Mouse (Mus musculus) CD4-positive, CD25-positive, alpha-beta regulatory T cell, adult 2 months (primary cell): Measurements from ENCODE around the gene Tmem203.

ENCODE experiments used
- DNase-seq: peaks from one replicate; pipeline ENCODE4 v3.0.0-alpha.2; 2012; ENCODE audit warnings: low read depth, low spot score

Gene Tmem203

DNA sequence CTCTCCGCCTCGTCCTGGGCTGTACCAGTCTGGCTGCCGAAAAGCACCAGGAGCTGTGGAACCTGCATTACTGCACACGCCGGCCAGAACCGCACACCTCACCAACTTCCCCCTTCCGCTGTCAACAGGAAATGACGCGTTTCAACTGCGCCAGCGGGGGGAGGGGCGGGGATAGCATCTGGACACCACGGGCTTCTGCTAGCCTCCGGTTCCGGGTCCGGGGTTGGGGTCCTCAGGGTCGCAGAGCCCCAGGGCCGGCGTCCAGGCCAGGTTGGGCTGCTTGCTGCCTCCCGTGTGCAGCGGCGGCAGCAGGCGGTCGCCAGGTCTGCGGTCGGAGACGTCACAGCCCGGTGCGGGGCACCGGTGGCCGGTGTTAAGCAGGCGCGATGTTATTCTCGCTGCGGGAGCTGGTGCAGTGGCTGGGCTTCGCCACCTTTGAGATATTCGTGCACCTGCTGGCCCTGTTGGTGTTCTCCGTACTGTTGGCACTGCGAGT lies at the start of gene Tmem203:
Gene Tmem203, plus strand, starts transcription at position 156 of the 496 bp plus-strand sequence.
- DNase-seq: peak; percentile 95

GRCm38 (mm10) chr2:25207593-25207992 lies 47.6 kb upstream of the Tmem203 start:
- no peak for DNase-seq

GRCm38 (mm10) chr2:25210686-25211085 lies 44.6 kb upstream of the Tmem203 start:
- no peak for DNase-seq

GRCm38 (mm10) chr2:25211121-25211670 lies 44.0 kb upstream of the Tmem203 start, which contains the start of gene Nelfb:
Gene Nelfb (minus strand): TSS chr2:25211489.
- peak; percentile 91 for DNase-seq

DNA sequence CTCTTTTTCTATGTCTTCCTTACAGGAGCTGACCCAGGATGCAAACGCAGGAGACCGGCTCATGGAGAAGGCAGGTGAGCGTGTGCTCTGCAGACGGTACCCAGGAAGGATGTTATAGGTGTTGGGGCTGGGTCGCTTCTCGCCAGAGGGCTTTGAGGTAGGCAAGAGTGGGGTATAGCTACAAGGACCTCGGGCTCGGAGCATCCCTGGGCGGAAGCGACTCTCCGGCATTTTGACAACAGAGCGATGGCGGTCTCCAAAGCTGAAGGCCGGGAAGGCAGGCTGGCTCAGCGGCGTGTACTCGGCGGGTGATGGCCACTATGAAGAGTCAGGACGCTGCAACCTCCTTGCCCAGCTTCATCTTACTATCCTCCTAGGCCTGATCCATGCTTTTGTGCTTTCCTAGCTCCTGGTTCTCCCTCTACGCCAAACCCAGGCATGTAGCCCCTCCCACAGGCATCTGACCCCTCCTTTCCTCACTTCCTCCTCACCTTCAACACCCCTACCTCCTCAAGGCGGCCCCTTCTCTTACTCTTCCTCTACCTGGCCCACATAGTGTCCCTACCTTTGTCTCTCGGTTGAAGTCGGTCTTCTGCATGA lies 41.9 kb upstream of the Tmem203 start:
- DNase-seq: no peak

- DNase-seq: no peak
Observed at GRCm38 (mm10) chr2:25214444-25214843, 40.8 kb upstream of the Tmem203 start, which contains the start of gene Stpg3. Gene Stpg3 (minus strand): TSS chr2:25214637.

- DNase-seq: no peak
Observed at GRCm38 (mm10) chr2:25217666-25218065, 37.6 kb upstream of the Tmem203 start.

- no peak for DNase-seq
Observed at GRCm38 (mm10) chr2:25218445-25218844, 36.8 kb upstream of the Tmem203 start, which contains the start of gene Fam166a. Gene Fam166a (plus strand): TSS chr2:25218745.

GRCm38 (mm10) chr2:25221331-25221772 lies 33.9 kb upstream of the Tmem203 start:
- no peak for DNase-seq

- no peak for DNase-seq
Observed at GRCm38 (mm10) chr2:25223681-25224491, 31.4 kb upstream of the Tmem203 start.

DNA sequence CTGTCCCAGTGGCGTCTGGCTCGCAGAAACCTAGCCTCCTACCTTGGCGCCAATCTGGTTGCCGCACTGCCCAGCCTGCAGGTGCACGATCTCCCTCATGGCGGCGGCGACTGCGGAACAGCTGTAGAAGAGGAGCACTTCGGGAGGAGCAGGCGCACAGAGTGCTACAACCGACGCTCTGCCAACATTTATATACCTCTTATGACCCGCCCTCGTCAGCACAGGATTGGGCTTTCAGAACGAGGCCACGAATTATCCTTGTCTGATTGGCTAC lies 30.8 kb upstream of the Tmem203 start, which contains the start of gene Tubb4b:
Gene Tubb4b, minus strand, starts transcription at position 211 of the 274 bp plus-strand sequence.
- DNase-seq: no peak

DNA sequence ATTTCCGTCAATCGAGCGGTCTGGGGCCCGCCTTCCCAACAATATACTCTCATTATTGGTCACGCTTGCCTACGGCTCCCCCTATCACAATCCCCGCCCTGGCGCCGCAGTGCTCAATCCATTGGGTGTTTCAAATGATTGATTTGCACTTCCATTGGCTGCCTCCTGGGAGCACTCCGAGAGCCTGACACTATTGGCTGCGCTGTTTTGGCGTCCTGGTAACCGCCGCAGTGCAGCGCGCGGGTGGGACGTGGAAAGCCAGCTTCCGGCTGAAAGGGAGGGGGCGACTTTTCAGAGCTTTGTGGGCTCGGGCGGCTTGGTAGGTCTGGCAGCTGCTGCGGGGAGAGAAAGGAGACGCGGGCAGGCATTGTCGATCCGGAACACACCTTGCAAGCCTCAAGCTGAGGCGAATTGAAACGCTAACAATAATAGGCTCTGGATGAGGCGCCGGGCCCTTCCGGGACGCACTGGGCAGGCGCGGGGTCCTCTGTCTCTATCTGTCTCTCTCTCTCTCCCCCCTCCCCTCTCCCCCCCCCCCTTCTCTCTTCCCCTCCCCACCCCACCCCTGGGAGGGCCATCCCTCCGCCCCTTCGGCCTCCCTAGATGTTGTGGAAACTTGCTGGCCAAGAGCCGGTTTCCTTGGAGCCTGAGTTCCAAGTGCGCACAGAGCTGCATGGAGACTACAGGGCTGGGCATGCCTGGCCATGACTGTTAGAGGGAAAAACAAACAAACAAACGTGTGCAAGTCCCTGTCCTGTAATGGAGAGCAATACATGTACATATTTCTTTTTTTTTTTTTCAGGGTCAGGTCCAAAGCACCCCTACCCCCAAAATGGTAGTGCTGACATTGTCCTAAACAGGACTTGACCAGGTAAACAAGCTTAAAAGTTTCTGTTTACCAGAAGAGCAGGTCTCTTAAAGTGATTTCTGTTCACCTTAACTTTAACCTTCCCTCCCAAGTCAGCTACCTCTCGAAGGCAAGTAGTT lies 30.2 kb upstream of the Tmem203 start:
- peak; percentile 98 for DNase-seq

GRCm38 (mm10) chr2:25225811-25226379 lies 29.3 kb upstream of the Tmem203 start:
- no peak for DNase-seq

GRCm38 (mm10) chr2:25226864-25227263 lies 28.4 kb upstream of the Tmem203 start:
- no peak for DNase-seq

GRCm38 (mm10) chr2:25227406-25227805 lies 27.8 kb upstream of the Tmem203 start:
- no peak for DNase-seq

DNA sequence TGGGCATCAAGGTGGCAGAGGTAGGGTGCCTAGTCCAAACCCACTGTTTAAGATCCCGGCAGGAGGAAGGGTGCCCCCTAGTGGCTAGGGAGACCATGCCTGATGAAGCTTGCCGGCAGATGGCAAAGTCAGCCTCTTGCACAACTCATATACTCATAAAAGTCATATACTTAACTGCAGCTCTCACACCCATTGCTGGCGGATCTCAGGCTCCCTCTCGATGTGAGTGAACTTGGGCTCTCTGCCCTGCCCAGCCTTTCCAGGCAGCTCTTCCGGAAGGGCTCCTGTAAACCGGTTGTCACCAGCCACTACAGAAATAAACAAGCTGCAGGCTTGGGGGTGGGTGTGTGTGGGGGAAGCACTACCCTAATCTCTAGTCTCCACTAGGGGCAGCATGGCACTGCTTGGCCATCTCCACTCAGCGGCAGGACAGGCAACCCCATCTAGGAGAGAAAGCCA lies 26.8 kb upstream of the Tmem203 start:
- DNase-seq: peak; percentile 93

DNA sequence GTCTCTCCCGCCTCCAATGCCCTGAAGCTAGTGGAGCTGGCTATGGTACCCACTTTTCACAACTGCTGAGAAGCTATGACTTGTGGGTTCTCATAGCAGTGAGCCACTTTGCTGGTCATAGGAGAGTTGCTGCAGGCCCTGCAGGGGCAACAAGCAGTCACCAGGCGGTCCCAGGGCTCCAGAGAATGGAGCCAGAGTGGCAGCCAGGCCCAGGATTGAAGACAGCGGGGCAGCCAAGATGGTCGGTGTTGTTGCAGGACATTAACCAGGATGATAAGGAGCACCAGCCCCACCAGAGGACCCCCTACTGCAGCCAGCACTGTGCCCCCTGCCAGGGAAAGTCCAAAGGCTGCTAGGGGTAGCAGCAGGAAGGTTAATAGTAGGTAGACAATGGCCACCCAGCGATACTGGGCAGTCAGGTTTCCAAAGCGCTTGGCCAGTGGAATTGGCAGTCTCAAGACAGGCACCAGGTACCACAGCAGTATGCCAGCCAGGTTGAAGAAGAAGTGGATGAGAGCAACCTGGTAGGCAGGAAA lies 26.2 kb upstream of the Tmem203 start:
- no peak for DNase-seq

DNA sequence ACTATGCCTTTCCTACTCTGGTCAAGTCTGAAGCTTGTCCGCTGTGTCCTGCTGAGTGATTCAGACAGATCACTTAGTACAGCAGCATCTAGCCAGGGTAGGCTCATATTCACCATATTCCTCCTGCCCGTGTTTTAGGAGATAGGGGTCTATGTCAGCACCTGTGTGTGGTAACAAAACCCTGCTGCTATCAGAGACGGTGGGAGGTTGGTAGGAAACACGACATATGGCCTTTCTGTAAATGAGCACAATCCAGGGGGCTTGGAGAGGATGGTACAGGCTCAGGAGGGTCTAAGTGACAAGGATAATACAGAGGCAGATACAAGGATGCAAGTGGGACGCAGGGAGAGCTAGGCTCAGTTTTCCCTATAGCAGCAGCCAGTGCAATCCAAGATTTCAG lies 25.7 kb upstream of the Tmem203 start:
- no peak for DNase-seq

- DNase-seq: no peak
Observed at GRCm38 (mm10) chr2:25230581-25230980, 24.7 kb upstream of the Tmem203 start.

GRCm38 (mm10) chr2:25231038-25231437 lies 24.2 kb upstream of the Tmem203 start:
- no peak for DNase-seq

DNA sequence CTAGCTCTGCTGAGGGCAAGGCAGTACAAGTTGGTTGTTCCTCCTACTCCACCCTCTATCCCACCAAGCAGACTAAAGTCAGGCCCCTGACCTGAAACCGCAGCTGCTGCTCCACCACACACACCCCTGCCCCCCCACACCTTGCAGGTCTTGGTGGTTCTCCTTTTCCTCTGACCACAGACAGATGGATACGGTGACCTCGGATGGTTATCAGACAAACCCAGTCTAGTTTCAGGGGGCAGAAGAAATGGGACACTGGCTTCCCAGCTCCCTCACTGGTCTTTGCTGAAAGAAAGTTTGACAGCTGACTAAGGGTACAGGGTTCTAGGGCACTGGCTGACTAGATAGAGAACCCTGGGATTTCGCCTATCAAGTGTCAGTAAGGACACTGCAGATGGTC lies 21.8 kb upstream of the Tmem203 start:
- no peak for DNase-seq
